Mouse (Mus musculus) right cerebral cortex, adult 18-20 months (tissue): Measurements from ENCODE around the gene P3h4.

Experiments
- DNase-seq: peaks from one replicate; pipeline ENCODE4 v3.0.0; 2022; ENCODE audit warnings: mixed read lengths

The P3h4 gene

DNA sequence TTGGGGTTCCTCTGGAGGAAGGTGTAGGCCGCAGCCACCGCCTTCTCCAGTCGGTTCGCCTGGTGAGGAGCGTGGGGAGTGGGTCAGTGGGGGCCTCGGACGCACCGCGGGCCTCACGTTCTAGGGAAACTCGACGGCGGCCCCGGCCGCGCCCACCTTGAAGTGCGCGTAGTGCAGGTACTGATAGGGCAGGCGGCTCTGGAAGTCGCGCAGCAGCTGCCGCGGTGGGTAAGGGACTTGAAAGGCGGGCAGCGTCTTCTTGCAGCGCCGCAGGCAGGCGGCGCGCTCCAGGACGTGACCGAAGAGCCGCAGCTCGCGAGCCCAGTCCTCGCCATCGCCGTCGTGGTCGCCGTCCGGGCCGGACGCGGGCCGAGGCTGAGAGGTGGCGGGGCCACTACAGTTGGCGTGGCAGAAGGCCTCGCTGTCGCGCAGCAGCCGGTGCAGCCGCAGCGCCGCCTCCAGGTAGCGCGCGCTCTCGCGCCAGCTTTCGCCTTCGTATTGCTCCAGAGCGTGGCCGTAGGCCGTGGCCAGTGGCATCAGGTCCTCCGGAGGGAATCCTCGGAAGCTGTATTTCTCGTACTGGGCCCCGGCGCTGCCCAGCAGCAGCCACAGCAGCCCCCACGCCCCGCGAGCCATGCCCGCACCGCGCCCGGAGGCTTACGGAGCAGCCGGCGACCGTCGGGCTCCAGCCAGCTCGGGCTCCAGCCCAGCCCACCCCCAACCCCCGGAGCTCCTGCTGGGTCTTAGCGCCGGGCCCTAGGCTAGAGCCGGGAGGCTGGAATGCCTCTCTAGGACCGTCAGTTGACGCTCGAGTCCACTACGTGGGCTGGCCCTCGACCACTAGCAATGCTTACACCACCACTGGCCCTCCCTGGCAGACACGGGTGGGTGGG is at the start of gene P3h4:
P3h4 (minus strand) TSS at position 816 of the 893 bp plus-strand sequence.
- peak; percentile 75 for DNase-seq

GRCm38 (mm10) chr11:100462699-100463098 is 48.1 kb upstream of the P3h4 start:
- DNase-seq: peak; percentile 37

DNA sequence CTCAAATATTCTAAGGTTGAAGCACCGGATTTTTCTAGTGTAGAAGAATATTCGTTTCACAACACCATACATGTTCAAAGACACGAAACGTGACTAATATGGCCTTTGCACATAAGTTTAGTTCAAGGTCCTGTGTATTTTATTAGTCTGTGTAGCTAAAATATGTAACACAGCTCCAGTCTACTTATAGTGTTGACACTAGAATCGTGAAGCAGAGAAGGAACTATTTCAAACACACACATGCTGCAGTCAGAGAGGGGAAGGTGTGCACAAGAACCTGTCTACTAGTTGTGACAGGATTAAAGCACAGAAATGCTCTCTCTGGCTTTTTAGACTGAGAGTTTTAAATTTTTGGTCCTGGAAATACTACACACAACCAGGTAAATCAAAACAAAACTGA is 43.1 kb upstream of the P3h4 start:
- no peak for DNase-seq

GRCm38 (mm10) chr11:100457247-100457646 is 42.6 kb upstream of the P3h4 start:
- DNase-seq: no peak

- DNase-seq: no peak
Measured at GRCm38 (mm10) chr11:100442625-100443024, 28.0 kb upstream of the P3h4 start.

GRCm38 (mm10) chr11:100441797-100442196 is 27.2 kb upstream of the P3h4 start, which contains the start of the genes Nt5c3b and Klhl10:
Gene Nt5c3b (minus strand): TSS chr11:100441808.
Gene Klhl10 (plus strand): TSS chr11:100441917.
- DNase-seq: no peak

- peak; percentile 88 for DNase-seq
Measured at GRCm38 (mm10) chr11:100440691-100441522, 26.3 kb upstream of the P3h4 start.

DNA sequence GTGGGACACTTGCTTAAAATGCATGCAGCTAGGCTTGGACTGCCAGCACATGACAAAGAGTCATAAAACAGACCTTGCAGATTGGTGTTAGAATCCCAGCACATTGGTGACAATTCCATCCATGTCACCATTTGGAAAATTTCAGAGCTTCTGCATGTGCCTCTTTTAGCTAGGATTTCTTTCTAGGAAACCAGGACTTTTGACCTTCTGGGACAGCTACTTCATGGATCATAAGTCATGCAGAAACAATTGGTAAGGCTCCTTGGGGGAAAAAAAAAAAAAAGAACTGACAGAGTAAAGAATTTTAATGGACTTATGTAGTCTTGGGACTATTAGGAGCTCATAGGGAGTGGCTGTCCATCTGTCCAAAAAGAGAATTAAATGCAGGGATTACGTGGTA is 23.3 kb upstream of the P3h4 start:
- no peak for DNase-seq

GRCm38 (mm10) chr11:100435678-100436246 is 21.1 kb upstream of the P3h4 start:
- no peak for DNase-seq

GRCm38 (mm10) chr11:100432002-100432401 is 17.4 kb upstream of the P3h4 start:
- no peak for DNase-seq

DNA sequence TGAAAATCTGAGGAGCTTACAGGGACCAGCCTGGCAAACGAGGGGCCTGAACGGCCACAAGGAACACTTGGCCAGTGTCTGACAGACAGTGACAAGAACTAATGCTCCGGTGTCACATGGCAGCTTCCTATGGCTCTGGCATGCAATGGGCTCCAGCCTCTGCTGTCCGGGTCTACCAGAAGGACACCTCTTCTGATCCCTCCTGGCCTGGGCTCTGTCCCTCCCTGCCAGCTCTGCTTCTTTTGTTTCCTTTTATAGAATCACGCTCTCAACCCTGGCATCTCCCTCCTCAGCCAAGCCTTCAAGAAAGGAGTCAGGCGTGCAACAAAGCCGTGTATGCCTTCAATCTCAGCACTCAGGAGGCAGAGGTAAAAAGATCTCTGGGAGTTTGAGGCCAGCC is 15.4 kb upstream of the P3h4 start:
- no peak for DNase-seq

- DNase-seq: no peak
Measured at GRCm38 (mm10) chr11:100428612-100429199, 14.1 kb upstream of the P3h4 start.

GRCm38 (mm10) chr11:100426820-100427219 is 12.2 kb upstream of the P3h4 start:
- no peak for DNase-seq

- DNase-seq: peak; percentile 62
Measured at GRCm38 (mm10) chr11:100425851-100426250, 11.2 kb upstream of the P3h4 start.

- DNase-seq: no peak
Measured at GRCm38 (mm10) chr11:100423836-100424235, 9.2 kb upstream of the P3h4 start.

DNA sequence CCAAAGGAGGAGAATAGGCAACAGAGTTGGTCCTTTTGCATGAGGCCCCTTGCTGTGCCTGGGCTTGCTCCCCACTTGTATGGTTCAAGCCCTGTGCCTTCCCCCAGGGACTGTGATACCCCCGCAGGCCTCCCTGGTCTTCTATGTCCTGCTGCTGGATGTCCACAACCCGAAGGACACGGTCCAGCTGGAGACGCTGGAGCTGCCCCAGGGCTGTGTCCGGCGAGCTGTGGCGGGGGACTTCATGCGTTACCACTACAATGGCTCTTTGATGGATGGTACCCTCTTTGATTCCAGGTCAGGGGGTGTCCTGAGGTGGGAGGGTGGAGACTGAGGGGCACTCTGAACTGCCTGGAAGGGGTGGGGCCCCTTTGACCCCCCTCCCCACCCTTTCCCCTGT is 6.9 kb upstream of the P3h4 start:
- DNase-seq: no peak

- DNase-seq: no peak
Measured at GRCm38 (mm10) chr11:100414914-100415822, 532 bp upstream of the P3h4 start, which contains the start of gene Fkbp10. Gene Fkbp10 (plus strand): TSS chr11:100415697.

GRCm38 (mm10) chr11:100413541-100413940 is 1.1 kb downstream of the P3h4 start:
- DNase-seq: no peak

GRCm38 (mm10) chr11:100411736-100412135 is 2.9 kb downstream of the P3h4 start:
- no peak for DNase-seq

GRCm38 (mm10) chr11:100409686-100410085 is 5.0 kb downstream of the P3h4 start:
- no peak for DNase-seq

DNA sequence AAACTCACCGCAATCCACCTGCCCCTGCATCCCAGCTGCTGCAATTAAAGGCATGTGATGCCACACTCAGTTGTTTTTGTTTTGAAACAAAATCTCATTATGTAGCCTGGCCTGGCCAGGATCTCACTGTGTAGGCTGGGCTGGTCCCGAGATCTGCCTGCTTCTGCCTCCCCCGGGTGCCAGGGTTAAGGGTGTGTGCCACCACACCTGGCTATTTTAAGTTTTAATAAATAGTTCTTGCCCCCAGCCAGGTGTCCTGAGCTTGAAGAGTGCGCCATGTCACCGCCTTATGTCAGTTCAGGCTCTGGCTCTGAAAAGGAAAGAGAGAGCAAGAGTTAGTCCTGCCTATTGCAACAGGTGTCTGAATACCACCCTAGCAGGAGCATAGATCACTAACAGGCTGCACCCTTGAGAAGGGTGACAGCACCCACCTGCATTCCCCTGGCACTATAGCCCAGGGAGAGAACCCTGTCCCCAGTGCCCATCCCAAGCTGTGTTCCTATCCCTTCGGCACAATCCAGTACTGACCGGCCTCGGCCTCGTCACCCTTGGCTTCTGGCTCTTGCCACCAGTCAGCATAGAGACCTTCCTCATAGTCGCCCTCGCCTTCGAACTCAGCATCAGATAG is 5.7 kb downstream of the P3h4 start:
- no peak for DNase-seq
